Mouse (Mus musculus) hindbrain, embryonic 11.5 days (tissue): Measurements from ENCODE around the gene Ggct. TPM values are rescaled to one million over a fixed set of nuclear protein-coding genes. Genes with fewer than 3 reads are reported as not detected.

ENCODE experiments used
- ATAC-seq: fragments of 200-750 bp; cut with Nextera tagmentation; 2 replicates; pipeline ENCODE4 v1.8.0; 2017; ENCODE audit warnings: mild to moderate bottlenecking, moderate TSS enrichment, moderate library complexity; ENCODE audit not compliant: low FRiP score
- DNase-seq: peaks from one replicate; pipeline ENCODE4 v3.0.0-alpha.2; 2015; ENCODE audit warnings: low spot score
- H3K27ac ChIP-seq: fragments of 300-500 bp; sonication (generic); 2 replicates; pipeline ENCODE4 v1.5.1; 2014; ENCODE audit warnings: mild to moderate bottlenecking, low read depth, low read length
- H3K27me3 ChIP-seq: fragments of 300-500 bp; sonication (generic); 2 replicates; pipeline ENCODE4 v1.6.1; 2014; ENCODE audit warnings: mild to moderate bottlenecking, low read length, moderate library complexity, mixed read lengths; ENCODE audit not compliant: control insufficient read depth, insufficient read depth
- H3K36me3 ChIP-seq: fragments of 300-500 bp; sonication (generic); 2 replicates; pipeline ENCODE4 v1.6.1; 2014; ENCODE audit warnings: mild to moderate bottlenecking, low read length, moderate library complexity, mixed read lengths; ENCODE audit not compliant: control insufficient read depth, insufficient read depth
- H3K4me1 ChIP-seq: fragments of 300-500 bp; sonication (generic); replicated peaks from 2 replicates; pipeline ENCODE4 v1.6.1; 2014; ENCODE audit warnings: low read length, mixed read lengths; ENCODE audit not compliant: control insufficient read depth, insufficient read depth
- H3K4me2 ChIP-seq: fragments of 300-500 bp; sonication (generic); replicated peaks from 2 replicates; pipeline ENCODE4 v1.6.1; 2014; ENCODE audit warnings: mild to moderate bottlenecking, low read depth, low read length
- H3K4me3 ChIP-seq: fragments of 300-500 bp; sonication (generic); 2 replicates; pipeline ENCODE4 v1.5.1; 2014; ENCODE audit warnings: low read depth, low read length
- H3K9ac ChIP-seq: fragments of 300-500 bp; sonication (generic); 2 replicates; pipeline ENCODE4 v1.6.1; 2014; ENCODE audit warnings: low read depth, low read length
- H3K9me3 ChIP-seq: fragments of 300-500 bp; sonication (generic); 2 replicates; pipeline ENCODE4 v1.6.1; 2016; ENCODE audit warnings: low read length; ENCODE audit not compliant: control insufficient read depth
- WGBS: fragments of 180-500 bp; shearing (Covaris S2); extraction: QIAGEN DNeasy Blood & Tissue Kit; methylation state at CpG from one replicate; pipeline ENCODE4 v1.1.7; 2014; 5-methylcytosine and 5-hydroxymethylcytosine counted together
- polyA plus RNA-seq: library from polyadenylated mRNA; unstranded; fragments of >200 nt; fragmentation: Nextera tagmentation; extraction: Ambion mirVana; gene quantifications from 2 replicates; pipeline ENCODE4 v1.2.1, GENCODE M21; 2014

The Ggct gene
- polyA plus RNA-seq, 1 experiment from 2014 or later: 18.9 TPM

DNA sequence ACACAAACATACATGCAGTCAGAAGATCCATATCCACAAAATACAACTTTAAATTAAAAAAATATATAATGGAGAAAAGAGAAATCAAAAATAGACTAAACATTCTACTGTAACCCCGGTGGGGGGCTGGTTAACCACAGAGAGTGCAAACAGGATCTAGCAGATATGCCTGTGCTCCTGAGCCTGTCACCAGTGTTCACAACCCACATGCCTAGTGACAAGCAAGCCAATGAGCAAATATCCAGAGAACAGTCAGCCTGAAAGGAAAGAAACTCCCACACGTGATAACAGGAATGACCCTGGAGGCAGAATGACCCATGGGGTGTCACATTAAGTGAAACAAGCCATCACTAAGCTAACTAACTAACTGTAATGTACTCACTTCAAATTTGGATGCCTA lies 56.3 kb downstream of the Ggct start:
- H3K27me3 ChIP-seq: no peaks in the 10 kb centered on the region
- WGBS: 80% methylated on average over 2 of the region's 2 CpGs
- H3K9me3 ChIP-seq: no peaks in the 10 kb centered on the region
- H3K36me3 ChIP-seq: no peaks in the 10 kb centered on the region
- H3K4me1 ChIP-seq: no peaks in the 10 kb centered on the region
- H3K4me3 ChIP-seq: no peak overlapping the region
- H3K27ac ChIP-seq: no peak overlapping the region
- no peak overlapping the region for H3K4me2 ChIP-seq
- DNase-seq (no peak), ATAC-seq (no peak)
- H3K9ac ChIP-seq: no peak overlapping the region

DNA sequence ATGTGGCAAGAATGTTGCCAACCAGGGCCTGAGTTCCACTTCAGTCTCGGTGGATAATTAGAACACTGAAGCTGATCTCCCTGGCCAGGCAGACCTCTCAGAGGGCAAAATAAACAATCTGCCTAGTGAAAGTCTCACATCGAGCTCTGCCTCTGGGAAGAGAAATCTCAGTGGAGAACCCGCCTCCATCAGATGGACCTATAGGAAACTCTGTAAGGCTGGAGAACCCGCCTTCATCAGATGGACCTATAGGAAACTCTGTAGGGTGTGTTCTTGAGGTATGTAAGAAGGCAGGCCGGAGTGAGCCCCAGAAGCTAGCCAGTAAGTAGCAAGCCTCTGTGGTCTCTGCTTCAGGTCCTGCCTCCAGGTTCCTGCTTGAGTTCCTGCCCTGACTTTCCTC lies 57.8 kb downstream of the Ggct start:
- DNase-seq (no peak), ATAC-seq (no peak)
- Histone ChIP-seq H3K9me3 (no peaks in the 10 kb centered on the region), H3K4me1 (no peaks in the 10 kb centered on the region), H3K4me2 (no peak overlapping the region), H3K27ac (no peak overlapping the region), H3K9ac (no peak overlapping the region), H3K36me3 (no peaks in the 10 kb centered on the region), H3K27me3 (no peaks in the 10 kb centered on the region), H3K4me3 (no peak overlapping the region)
- 73% methylated on average over 5 of the region's 5 CpGs for WGBS

DNA sequence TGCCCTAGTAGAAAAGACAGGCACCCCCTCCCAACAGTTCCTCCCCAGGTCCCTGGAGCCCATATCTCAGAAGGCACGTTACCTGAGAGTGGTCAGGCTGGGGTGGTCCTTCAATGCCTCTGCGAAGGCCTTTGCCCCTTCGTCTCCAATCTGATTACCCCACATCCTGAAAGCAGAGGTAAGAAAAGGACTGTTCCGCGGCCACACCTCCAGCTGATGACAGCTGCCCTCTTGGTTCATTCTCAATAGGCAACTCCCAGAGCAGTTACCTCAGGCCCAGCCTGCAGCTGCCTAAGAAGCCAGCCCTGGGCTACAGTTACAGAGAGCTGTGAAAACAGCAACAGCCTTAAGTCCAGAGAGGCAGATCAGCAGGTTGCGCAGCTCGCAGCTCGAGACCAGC lies 58.4 kb downstream of the Ggct start:
- H3K27me3 ChIP-seq: no peaks in the 10 kb centered on the region
- WGBS: 88% methylated on average over 8 of the region's 8 CpGs
- DNase-seq: no peak

DNA sequence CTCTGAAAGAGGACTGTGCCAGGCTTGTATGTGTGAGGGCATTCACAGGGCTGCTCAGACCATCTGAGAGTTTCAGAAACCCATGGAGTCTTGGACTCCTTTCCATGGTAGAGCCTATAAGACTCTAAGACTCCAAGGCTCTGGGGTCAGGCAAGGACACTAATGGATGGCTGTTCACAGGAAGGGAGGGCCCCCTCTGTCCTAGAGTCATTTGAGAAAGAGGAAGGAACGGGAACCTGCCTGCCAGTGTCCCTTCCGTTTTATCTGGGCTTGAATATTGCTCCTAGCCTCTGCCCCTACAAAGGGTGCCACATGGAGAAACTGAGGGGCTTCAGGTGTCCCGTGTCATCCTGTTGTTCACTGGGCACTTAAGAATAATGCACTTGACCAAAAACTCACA lies 58.9 kb downstream of the Ggct start:
- DNase-seq (no peak), ATAC-seq (no peak)
- H3K27ac ChIP-seq: no peak overlapping the region
- no peak overlapping the region for H3K9ac ChIP-seq
- no peaks in the 10 kb centered on the region for H3K36me3 ChIP-seq
- H3K27me3 ChIP-seq: no peaks in the 10 kb centered on the region
- no peaks in the 10 kb centered on the region for H3K4me1 ChIP-seq
- 84% methylated on average over 3 of the region's 3 CpGs for WGBS
- no peaks in the 10 kb centered on the region for H3K9me3 ChIP-seq
- H3K4me2 ChIP-seq: no peak overlapping the region
- H3K4me3 ChIP-seq: no peak overlapping the region

More for the DNA sequence above, 58.4 kb downstream of the Ggct start:
- H3K4me2 ChIP-seq: no peak overlapping the region
- no peak overlapping the region for H3K4me3 ChIP-seq
- H3K9ac ChIP-seq: no peak overlapping the region
- no peak for ATAC-seq
- H3K9me3 ChIP-seq: no peaks in the 10 kb centered on the region
- H3K27ac ChIP-seq: no peak overlapping the region
- no peaks in the 10 kb centered on the region for H3K4me1 ChIP-seq
- H3K36me3 ChIP-seq: no peaks in the 10 kb centered on the region

DNA sequence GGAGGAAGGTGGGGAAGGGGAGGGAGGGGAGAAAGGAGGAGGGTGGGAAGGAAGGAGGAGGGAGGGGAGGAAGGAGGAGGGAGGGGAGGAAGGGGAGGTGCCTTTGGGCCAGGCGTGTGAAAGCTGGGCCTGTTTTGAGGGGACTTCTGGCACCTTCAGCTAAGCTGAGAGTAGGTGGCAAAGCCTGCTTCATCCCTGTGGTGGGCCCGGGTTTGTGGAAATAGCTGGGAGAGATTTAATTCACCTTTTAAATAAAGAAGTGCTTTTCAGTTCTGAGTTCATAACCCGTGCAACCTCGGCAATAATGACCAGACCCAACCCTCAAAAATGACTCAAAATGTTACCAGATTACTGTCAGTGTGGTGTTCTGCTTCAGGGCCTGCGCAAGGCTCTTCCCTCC lies 59.5 kb downstream of the Ggct start:
- DNase-seq (no peak), ATAC-seq (no peak)
- no peaks in the 10 kb centered on the region for H3K4me1 ChIP-seq
- H3K9me3 ChIP-seq: no peaks in the 10 kb centered on the region
- no peak overlapping the region for H3K27ac ChIP-seq
- no peaks in the 10 kb centered on the region for H3K36me3 ChIP-seq
- 85% methylated on average over 5 of the region's 5 CpGs for WGBS
- no peaks in the 10 kb centered on the region for H3K27me3 ChIP-seq
- no peak overlapping the region for H3K4me2 ChIP-seq
- no peak overlapping the region for H3K4me3 ChIP-seq
- no peak overlapping the region for H3K9ac ChIP-seq

Other genes with a start within 250 kb of the Ggct start
- 3.2 and 3.6 TPM in 2 replicates for gene Znrf2, start 176.0 kb downstream of the Ggct start, polyA plus RNA-seq
- 1.8 and 2.4 TPM in 2 replicates for gene Nod1, start 20.3 kb downstream of the Ggct start, polyA plus RNA-seq
- 214 and 230 TPM in 2 replicates for gene Gars, start 45.1 kb upstream of the Ggct start, polyA plus RNA-seq
- gene Crhr2, start 140.1 kb upstream of the Ggct start, polyA plus RNA-seq: 0.15 and 0.31 TPM in 2 replicates
- gene Inmt, start 182.1 kb upstream of the Ggct start, polyA plus RNA-seq: 0.28 TPM in 1 of 2 replicates, not detected in the other
- gene Mindy4, start 210.4 kb upstream of the Ggct start, polyA plus RNA-seq: 11.9 and 12.6 TPM in 2 replicates